Mouse (Mus musculus) liver, embryonic 14.5 days (tissue): ENCODE measurements around the gene Pld1.

Experiments
- CTCF ChIP-seq: IDR thresholded peaks from 2 replicates; pipeline ENCODE4 v1.5.1; 2016; ENCODE audit warnings: antibody characterized with exemption, low read depth, control low read depth
- EP300 ChIP-seq: IDR thresholded peaks from 2 replicates; pipeline ENCODE4 v1.6.1; 2016; ENCODE audit warnings: antibody characterized with exemption, low read depth

DNA sequence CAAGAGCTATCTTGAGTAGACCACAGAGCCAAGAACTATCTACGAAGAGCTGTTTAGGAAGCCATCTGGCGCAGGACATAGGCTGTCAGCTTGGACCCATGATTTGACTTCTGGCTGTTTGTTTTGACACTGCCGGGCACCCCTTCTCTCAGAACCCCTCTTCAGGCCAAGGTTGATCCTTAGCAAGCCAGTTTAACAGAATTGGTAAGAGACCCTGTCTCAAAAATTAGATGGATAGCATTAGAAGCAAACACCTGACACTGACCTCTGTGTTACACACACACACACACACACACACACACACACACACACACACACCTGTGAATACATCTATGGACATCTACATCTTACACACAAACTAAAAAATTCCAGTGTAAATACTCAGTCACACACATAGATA, 29.5 kb upstream of the Pld1 start:
- no peak for TF ChIP-seq CTCF
- no peak for TF ChIP-seq EP300
